Mouse (Mus musculus): Measurements from ENCODE around the gene Krtap5-1. TPM values are rescaled to one million over a fixed set of nuclear protein-coding genes. Genes with fewer than 3 reads are reported as not detected.

Krtap5-1 gene
- polyA plus RNA-seq (2021; fragmentation: Nextera tagmentation) = not detected in 2 replicates
- long read RNA-seq, experiment 1 = 0 reads
- long read RNA-seq, experiment 2 = 0 reads

DNA sequence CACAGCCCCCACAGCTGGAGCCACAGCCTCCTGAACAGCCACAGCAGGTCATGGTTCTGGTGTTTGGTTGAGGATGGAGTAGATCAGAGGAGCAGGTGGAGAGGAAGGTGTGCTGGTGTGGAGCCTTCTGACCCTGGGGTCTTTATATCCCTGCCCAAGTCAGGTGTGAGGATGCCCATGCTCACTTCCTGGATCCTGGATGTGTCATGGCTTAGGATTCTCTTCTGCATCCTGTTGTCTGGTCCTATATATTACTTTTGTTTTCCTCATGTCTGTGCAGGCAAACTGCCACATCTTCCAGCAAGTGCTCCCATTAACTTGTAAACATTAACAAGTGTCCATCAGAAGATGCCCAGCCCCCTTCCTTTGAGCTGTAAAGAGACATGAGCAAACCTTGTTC, at the start of gene Krtap5-1:
TSS of gene Krtap5-1 (minus strand) at position 101 of the 400 bp plus-strand sequence.

DNA sequence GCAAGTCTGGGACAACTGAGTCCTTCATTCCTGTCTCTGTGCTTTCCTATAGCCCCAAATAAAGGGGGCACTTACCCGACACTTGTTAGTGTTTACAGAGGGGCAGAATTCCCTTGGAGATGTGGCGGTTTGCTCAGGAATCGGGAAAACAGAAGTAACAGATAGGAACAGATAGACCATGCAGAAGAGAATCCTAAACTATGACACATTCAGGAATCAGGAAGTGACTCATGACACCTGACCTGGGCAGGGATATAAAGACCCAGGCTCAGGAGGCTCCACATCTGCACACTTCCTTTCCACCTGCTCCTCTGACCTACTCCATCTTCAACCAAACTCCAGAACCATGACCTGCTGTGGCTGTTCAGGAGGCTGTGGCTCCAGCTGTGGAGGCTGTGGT, 6.3 kb upstream of the Krtap5-1 start, which contains the start of gene Krtap5-4:
TSS of gene Krtap5-4 (plus strand) at position 301 of the 400 bp plus-strand sequence.

GRCm38 (mm10) chr7:142274263-142274662, 22.7 kb downstream of the Krtap5-1 start, which contains the start of gene Gm4559:
Gm4559 (minus strand) TSS chr7:142274363.

DNA sequence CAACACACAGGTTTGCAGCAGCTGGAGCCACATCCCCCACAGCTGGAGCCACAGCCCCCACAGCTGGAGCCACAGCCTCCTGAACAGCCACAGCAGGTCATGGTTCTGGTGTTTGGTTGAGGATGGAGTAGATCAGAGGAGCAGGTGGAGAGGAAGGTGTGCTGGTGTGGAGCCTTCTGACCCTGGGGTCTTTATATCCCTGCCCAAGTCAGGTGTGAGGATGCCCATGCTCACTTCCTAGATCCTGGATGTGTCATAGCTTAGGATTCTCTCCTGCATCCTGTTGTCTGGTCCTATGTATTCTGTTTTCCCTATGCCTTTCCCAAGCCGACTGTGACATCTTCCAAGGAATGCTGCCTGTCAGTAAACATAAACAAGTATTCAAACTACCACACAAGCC, 38.7 kb downstream of the Krtap5-1 start, which contains the start of gene Gm2431:
TSS of gene Gm2431 (minus strand) at position 101 of the 400 bp plus-strand sequence.

Other genes with a start within 250 kb of the Krtap5-1 start
- 49.3 and 57.8 TPM in 2 replicates for gene Mob2, start 236.1 kb downstream of the Krtap5-1 start, polyA plus RNA-seq (2021; fragmentation: Nextera tagmentation)
- gene Dusp8, start 201.3 kb downstream of the Krtap5-1 start, polyA plus RNA-seq (2021; fragmentation: Nextera tagmentation) = 64.9 and 105 TPM in 2 replicates
- not detected in 2 replicates for gene Gm45618, start 176.4 kb downstream of the Krtap5-1 start, polyA plus RNA-seq (2021; fragmentation: Nextera tagmentation)
- not detected in 2 replicates for gene Gm39115, start 161.1 kb downstream of the Krtap5-1 start, polyA plus RNA-seq (2021; fragmentation: Nextera tagmentation)
- not detected in 2 replicates for gene Gm45337, start 152.5 kb downstream of the Krtap5-1 start, polyA plus RNA-seq (2021; fragmentation: Nextera tagmentation)
- gene Gm29735, start 140.0 kb downstream of the Krtap5-1 start, polyA plus RNA-seq (2021; fragmentation: Nextera tagmentation) = not detected in 2 replicates
- not detected in 2 replicates for gene Gm4553, start 131.4 kb downstream of the Krtap5-1 start, polyA plus RNA-seq (2021; fragmentation: Nextera tagmentation)
- not detected in 2 replicates for gene Krtap5-2, start 121.1 kb downstream of the Krtap5-1 start, polyA plus RNA-seq (2021; fragmentation: Nextera tagmentation)
- not detected in 2 replicates for gene Gm10153, start 106.7 kb downstream of the Krtap5-1 start, polyA plus RNA-seq (2021; fragmentation: Nextera tagmentation)
- gene Krtap5-3, start 95.8 kb downstream of the Krtap5-1 start, polyA plus RNA-seq (2021; fragmentation: Nextera tagmentation) = not detected in 2 replicates
- not detected in 2 replicates for gene Gm7579, start 85.3 kb downstream of the Krtap5-1 start, polyA plus RNA-seq (2021; fragmentation: Nextera tagmentation)
- not detected in 2 replicates for gene Krtap5-5, start 67.1 kb downstream of the Krtap5-1 start, polyA plus RNA-seq (2021; fragmentation: Nextera tagmentation)
- not detected in 2 replicates for gene Gm40460, start 56.0 kb downstream of the Krtap5-1 start, polyA plus RNA-seq (2021; fragmentation: Nextera tagmentation)
- gene Gm2431, start 38.8 kb downstream of the Krtap5-1 start, polyA plus RNA-seq (2021; fragmentation: Nextera tagmentation) = not detected in 2 replicates
- gene Gm4559, start 22.8 kb downstream of the Krtap5-1 start, polyA plus RNA-seq (2021; fragmentation: Nextera tagmentation) = not detected in 2 replicates
- not detected in 2 replicates for gene Krtap5-4, start 6.4 kb upstream of the Krtap5-1 start, polyA plus RNA-seq (2021; fragmentation: Nextera tagmentation)
- gene Ifitm10, start 76.6 kb upstream of the Krtap5-1 start, polyA plus RNA-seq (2021; fragmentation: Nextera tagmentation) = 30.4 and 46.7 TPM in 2 replicates
- not detected in 2 replicates for gene Gm49369, start 85.5 kb upstream of the Krtap5-1 start, polyA plus RNA-seq (2021; fragmentation: Nextera tagmentation)
- 400 and 569 TPM in 2 replicates for gene Ctsd, start 90.9 kb upstream of the Krtap5-1 start, polyA plus RNA-seq (2021; fragmentation: Nextera tagmentation)
- gene Syt8, start 137.7 kb upstream of the Krtap5-1 start, polyA plus RNA-seq (2021; fragmentation: Nextera tagmentation) = not detected in 2 replicates
- gene Tnni2, start 144.7 kb upstream of the Krtap5-1 start, polyA plus RNA-seq (2021; fragmentation: Nextera tagmentation) = 0.99 and 1.4 TPM in 2 replicates
- gene Lsp1, start 163.7 kb upstream of the Krtap5-1 start, polyA plus RNA-seq (2021; fragmentation: Nextera tagmentation) = 3.4 and 4.0 TPM in 2 replicates
- 0.30 TPM in 1 of 2 replicates, not detected in the other for gene Tnnt3, start 201.7 kb upstream of the Krtap5-1 start, polyA plus RNA-seq (2021; fragmentation: Nextera tagmentation)
- 30.3 and 54.8 TPM in 2 replicates for gene Mrpl23, start 235.6 kb upstream of the Krtap5-1 start, polyA plus RNA-seq (2021; fragmentation: Nextera tagmentation)

Measured in left cerebral cortex, adult 6 months (tissue).